Mouse (Mus musculus) cerebellum, adult 2 months (tissue): Measurements from ENCODE around the gene Speg.

ENCODE experiments used
- CTCF ChIP-seq: fragments of 200-500 bp; IDR thresholded peaks from 2 replicates; pipeline ENCODE4 v1.5.1; 2011; ENCODE audit warnings: low read depth, mild to moderate bottlenecking, control low read depth, low read length, moderate library complexity, borderline replicate concordance; ENCODE audit not compliant: insufficient read depth
- POLR2A ChIP-seq: fragments of 200-500 bp; IDR thresholded peaks from 2 replicates; pipeline ENCODE4 v1.6.1; 2011; ENCODE audit warnings: low read length, control low read depth, borderline replicate concordance; ENCODE audit not compliant: insufficient read depth

- no peak for TF ChIP-seq CTCF
- TF ChIP-seq POLR2A: no peak
These were observed 37.1 kb downstream of the Speg start for GRCm38 (mm10) chr1:75412196-75412595.
